Mouse (Mus musculus) ES-Bruce4 (cell line): ENCODE results near the gene St3gal3. TPM values are rescaled to one million over a fixed set of nuclear protein-coding genes. Genes with fewer than 3 reads are reported as not detected.

ENCODE experiments used
- H3K27ac ChIP-seq: 2 replicates; pipeline ENCODE4 v1.5.1; 2012; ENCODE audit warnings: low read length, inconsistent platforms; ENCODE audit not compliant: insufficient read depth
- H3K27me3 ChIP-seq: 2 replicates; pipeline ENCODE4 v1.6.1; 2012; ENCODE audit warnings: mild to moderate bottlenecking, low read length, inconsistent platforms; ENCODE audit not compliant: control insufficient read depth, poor library complexity, insufficient read depth, severe bottlenecking
- H3K36me3 ChIP-seq: 2 replicates; pipeline ENCODE4 v1.6.1; 2012; ENCODE audit warnings: inconsistent platforms, mild to moderate bottlenecking, low read length, moderate library complexity; ENCODE audit not compliant: control insufficient read depth, poor library complexity, insufficient read depth, severe bottlenecking
- H3K4me1 ChIP-seq: one replicate; pipeline ENCODE4 v1.8.1; 2011; ENCODE audit warnings: low read length; ENCODE audit not compliant: control insufficient read depth, insufficient read depth
- H3K4me3 ChIP-seq: 2 replicates; pipeline ENCODE4 v1.5.1; 2011; ENCODE audit warnings: low read depth, mild to moderate bottlenecking, low read length
- H3K9ac ChIP-seq: 2 replicates; pipeline ENCODE4 v1.6.1; 2012; ENCODE audit warnings: low read depth, mild to moderate bottlenecking, inconsistent platforms; ENCODE audit not compliant: poor library complexity, severe bottlenecking
- H3K9me3 ChIP-seq: replicated peaks from 2 replicates; pipeline ENCODE4 v1.6.1; 2012; ENCODE audit warnings: mild to moderate bottlenecking, low read length, inconsistent platforms; ENCODE audit not compliant: control insufficient read depth, poor library complexity, insufficient read depth, severe bottlenecking
- CTCF ChIP-seq: IDR thresholded peaks from one replicate; pipeline ENCODE4 v1.8.1; 2011; ENCODE audit warnings: low read depth, low read length
- EP300 ChIP-seq: IDR thresholded peaks from 2 replicates; pipeline ENCODE4 v1.6.1; 2011; ENCODE audit warnings: low read depth, low read length; ENCODE audit not compliant: insufficient read depth
- POLR2A ChIP-seq: IDR thresholded peaks from one replicate; pipeline ENCODE4 v1.8.1; 2011; ENCODE audit warnings: low read length; ENCODE audit not compliant: insufficient read depth
- polyA plus RNA-seq: library from polyadenylated mRNA; stranded (reverse); fragments of >200 nt; gene quantifications from 2 replicates; pipeline ENCODE4 v1.2.4, GENCODE M21; 2011; ENCODE audit warnings: low read depth; ENCODE audit not compliant: missing spikeins, insufficient read depth, insufficient read length

The St3gal3 gene
- polyA plus RNA-seq, 1 experiment = 13.9 TPM

- H3K27me3 ChIP-seq = no peaks in the 10 kb centered on the region
Observed at GRCm38 (mm10) chr4:118038023-118038422, 96.7 kb downstream of the St3gal3 start.

GRCm38 (mm10) chr4:118037406-118037805, 97.3 kb downstream of the St3gal3 start:
- Histone ChIP-seq H3K4me1 (no peaks in the 10 kb centered on the region), H3K27me3 (no peaks in the 10 kb centered on the region), H3K27ac (no peak overlapping the region), H3K9ac (no peak overlapping the region), H3K4me3 (no peak overlapping the region), H3K9me3 (no peaks in the 10 kb centered on the region), H3K36me3 (no peaks in the 10 kb centered on the region)
- TF ChIP-seq CTCF (no peak), POLR2A (no peak), EP300 (no peak)

More at GRCm38 (mm10) chr4:118038023-118038422, 96.7 kb downstream of the St3gal3 start:
- Histone ChIP-seq H3K36me3 (no peaks in the 10 kb centered on the region), H3K4me1 (no peaks in the 10 kb centered on the region), H3K27ac (no peak overlapping the region), H3K4me3 (no peak overlapping the region), H3K9me3 (no peaks in the 10 kb centered on the region), H3K9ac (no peak overlapping the region)
- TF ChIP-seq EP300 (no peak), CTCF (no peak), POLR2A (no peak)

- TF ChIP-seq POLR2A (no peak), EP300 (no peak), CTCF (no peak)
Observed at GRCm38 (mm10) chr4:118036531-118036930, 98.2 kb downstream of the St3gal3 start.

GRCm38 (mm10) chr4:118035090-118035489, 99.6 kb downstream of the St3gal3 start:
- H3K9ac ChIP-seq = no peak overlapping the region
- H3K36me3 ChIP-seq = no peaks in the 10 kb centered on the region
- H3K4me1 ChIP-seq = no peaks in the 10 kb centered on the region
- H3K4me3 ChIP-seq = no peak overlapping the region
- H3K27ac ChIP-seq = no peak overlapping the region
- H3K27me3 ChIP-seq = no peaks in the 10 kb centered on the region
- no peaks in the 10 kb centered on the region for H3K9me3 ChIP-seq
- peak; percentile 61 for TF ChIP-seq CTCF
- no peak for TF ChIP-seq EP300

More at GRCm38 (mm10) chr4:118036531-118036930, 98.2 kb downstream of the St3gal3 start:
- H3K27me3 ChIP-seq = no peaks in the 10 kb centered on the region
- no peak overlapping the region for H3K4me3 ChIP-seq
- no peak overlapping the region for H3K27ac ChIP-seq
- no peaks in the 10 kb centered on the region for H3K36me3 ChIP-seq
- H3K9me3 ChIP-seq = no peaks in the 10 kb centered on the region
- no peak overlapping the region for H3K9ac ChIP-seq
- no peaks in the 10 kb centered on the region for H3K4me1 ChIP-seq

- no peak overlapping the region for H3K27ac ChIP-seq
- no peaks in the 10 kb centered on the region for H3K36me3 ChIP-seq
- no peak overlapping the region for H3K9ac ChIP-seq
- no peaks in the 10 kb centered on the region for H3K4me1 ChIP-seq
- no peak overlapping the region for H3K4me3 ChIP-seq
- H3K9me3 ChIP-seq = no peaks in the 10 kb centered on the region
- H3K27me3 ChIP-seq = no peaks in the 10 kb centered on the region
- TF ChIP-seq CTCF (no peak), POLR2A (no peak), EP300 (no peak)
Observed at GRCm38 (mm10) chr4:118033026-118033425, 101.7 kb downstream of the St3gal3 start.

GRCm38 (mm10) chr4:118031776-118032170, 102.9 kb downstream of the St3gal3 start:
- H3K4me1 ChIP-seq = no peaks in the 10 kb centered on the region
- H3K27me3 ChIP-seq = no peaks in the 10 kb centered on the region
- TF ChIP-seq CTCF (no peak), POLR2A (no peak), EP300 (no peak)
- H3K27ac ChIP-seq = no peak overlapping the region
- H3K9me3 ChIP-seq = no peaks in the 10 kb centered on the region
- no peaks in the 10 kb centered on the region for H3K36me3 ChIP-seq
- H3K4me3 ChIP-seq = no peak overlapping the region
- no peak overlapping the region for H3K9ac ChIP-seq
